Mouse (Mus musculus) midbrain, postnatal 0 days (tissue): ENCODE measurements around the gene Idua. TPM values are rescaled to one million over a fixed set of nuclear protein-coding genes. Genes with fewer than 3 reads are reported as not detected.
"Not testable (repeated sequence)": the region's sequence is repeated elsewhere in the genome, so short reads cannot be mapped to it uniquely, and the experiment has no call there.

Source experiments
- ATAC-seq: fragments of 200-750 bp; cut with Nextera tagmentation; 2 replicates; pipeline ENCODE4 v1.8.0; 2017; ENCODE audit warnings: moderate number of reproducible peaks, mild to moderate bottlenecking, moderate TSS enrichment, moderate library complexity; ENCODE audit not compliant: low FRiP score
- DNase-seq: peaks from one replicate; pipeline ENCODE4 v3.0.0-alpha.2; 2015; ENCODE audit warnings: low spot score
- H3K27ac ChIP-seq: fragments of 300-500 bp; sonication (generic); 2 replicates; pipeline ENCODE4 v1.5.1; 2014; ENCODE audit warnings: low read depth, mild to moderate bottlenecking, low read length, mixed read lengths
- H3K27me3 ChIP-seq: fragments of 300-500 bp; sonication (generic); 2 replicates; pipeline ENCODE4 v1.6.1; 2014; ENCODE audit warnings: low read length, control low read depth, mixed read lengths; ENCODE audit not compliant: insufficient read depth
- H3K36me3 ChIP-seq: fragments of 300-500 bp; sonication (generic); 2 replicates; pipeline ENCODE4 v1.6.1; 2014; ENCODE audit warnings: low read length, control low read depth, mixed read lengths; ENCODE audit not compliant: insufficient read depth
- H3K4me1 ChIP-seq: fragments of 300-500 bp; sonication (generic); 2 replicates; pipeline ENCODE4 v1.6.1; 2014; ENCODE audit warnings: mild to moderate bottlenecking, control low read depth, antibody characterized with exemption, low read length, mixed read lengths; ENCODE audit not compliant: insufficient read depth
- H3K4me2 ChIP-seq: fragments of 300-500 bp; sonication (generic); 2 replicates; pipeline ENCODE4 v1.6.1; 2014; ENCODE audit warnings: low read depth, mild to moderate bottlenecking, low read length, mixed read lengths; ENCODE audit not compliant: poor library complexity, severe bottlenecking
- H3K4me3 ChIP-seq: fragments of 300-500 bp; sonication (generic); 2 replicates; pipeline ENCODE4 v1.5.1; 2014; ENCODE audit warnings: low read depth, mild to moderate bottlenecking, low read length, moderate library complexity
- H3K9ac ChIP-seq: fragments of 300-500 bp; sonication (generic); replicated peaks from 2 replicates; pipeline ENCODE4 v1.6.1; 2014; ENCODE audit warnings: mild to moderate bottlenecking, low read length, moderate library complexity, mixed read lengths; ENCODE audit not compliant: poor library complexity, severe bottlenecking
- H3K9me3 ChIP-seq: fragments of 300-500 bp; sonication (generic); 2 replicates; pipeline ENCODE4 v1.6.1; 2016; ENCODE audit warnings: low read length, control low read depth
- CTCF ChIP-seq: IDR thresholded peaks from 2 replicates; pipeline ENCODE4 v1.5.1; 2016; ENCODE audit warnings: antibody characterized with exemption, mild to moderate bottlenecking
- WGBS: fragments of 180-500 bp; shearing (Covaris S2); extraction: QIAGEN DNeasy Blood & Tissue Kit; methylation state at CpG from one replicate; pipeline ENCODE4 v1.1.7; 2014; 5-methylcytosine and 5-hydroxymethylcytosine counted together
- polyA plus RNA-seq: library from polyadenylated mRNA; unstranded; fragments of >200 nt; fragmentation: Nextera tagmentation; extraction: Ambion mirVana; gene quantifications from 2 replicates; pipeline ENCODE4 v1.2.1, GENCODE M21; 2015
- total RNA-seq: library from RNA; depleted of rRNA; stranded (reverse); fragments of >200 nt; gene quantifications from 2 replicates; pipeline ENCODE4 v1.2.3, GENCODE M21; 2014

Gene Idua
- total and polyA plus RNA-seq, 2 experiments from 2014 or later: 8.8 to 10.9 TPM

GRCm38 (mm10) chr5:108629634-108630483, 30.3 kb upstream of the Idua start, which contains the start of the genes Gak and Tmem175:
Gene Gak (minus strand): TSS chr5:108629755.
Gene Tmem175 (plus strand): TSS chr5:108629770.
- Histone ChIP-seq H3K4me2 (peak within 1 kb of the TSS; percentile 62), H3K9ac (peak within 1 kb of the TSS; percentile 97), H3K4me3 (peak within 1 kb of the TSS; percentile 91), H3K4me1 (peaks cover 5% of the 10 kb centered on the region; the same call in 1 of the 2 replicates), H3K27ac (peak within 1 kb of the TSS; percentile 89), H3K9me3 (no peaks in the 10 kb centered on the region), H3K27me3 (no peaks in the 10 kb centered on the region), H3K36me3 (no peaks in the 10 kb centered on the region)
- under 1% methylated on average over 58 of the region's 58 CpGs for WGBS
- ATAC-seq: peak; percentile 97
- peak; percentile 96 for DNase-seq
- TF ChIP-seq CTCF: no peak

DNA sequence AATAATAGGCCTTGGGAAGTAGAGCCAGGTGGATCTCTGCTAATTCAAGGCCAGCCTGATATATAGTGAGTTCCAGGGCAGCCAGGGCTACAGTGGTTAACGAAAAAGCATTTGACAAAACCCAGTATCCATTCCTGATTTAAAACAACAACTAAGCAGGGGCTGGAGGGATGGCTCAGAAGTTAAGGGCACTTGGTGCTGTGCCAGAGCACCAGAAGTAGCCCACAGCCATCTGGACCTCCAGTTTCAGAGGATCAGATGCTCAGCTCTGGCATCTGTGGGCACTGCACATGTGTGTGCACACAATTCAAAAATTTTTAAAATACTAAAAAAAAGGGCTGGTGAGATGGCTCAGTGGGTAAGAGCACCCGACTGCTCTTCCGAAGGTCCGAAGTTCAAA, 26.5 kb upstream of the Idua start:
- DNase-seq (peak; percentile 12), ATAC-seq (no peak)
- Histone ChIP-seq H3K9me3 (no peaks in the 10 kb centered on the region), H3K9ac (no peak overlapping the region), H3K4me1 (peaks cover 5% of the 10 kb centered on the region; the same call in 1 of the 2 replicates), H3K4me2 (no peak overlapping the region), H3K27me3 (no peaks in the 10 kb centered on the region), H3K36me3 (no peaks in the 10 kb centered on the region), H3K27ac (no peak overlapping the region), H3K4me3 (no peak overlapping the region)
- 98% methylated on average over 4 of the region's 4 CpGs for WGBS
- TF ChIP-seq CTCF: no peak

DNA sequence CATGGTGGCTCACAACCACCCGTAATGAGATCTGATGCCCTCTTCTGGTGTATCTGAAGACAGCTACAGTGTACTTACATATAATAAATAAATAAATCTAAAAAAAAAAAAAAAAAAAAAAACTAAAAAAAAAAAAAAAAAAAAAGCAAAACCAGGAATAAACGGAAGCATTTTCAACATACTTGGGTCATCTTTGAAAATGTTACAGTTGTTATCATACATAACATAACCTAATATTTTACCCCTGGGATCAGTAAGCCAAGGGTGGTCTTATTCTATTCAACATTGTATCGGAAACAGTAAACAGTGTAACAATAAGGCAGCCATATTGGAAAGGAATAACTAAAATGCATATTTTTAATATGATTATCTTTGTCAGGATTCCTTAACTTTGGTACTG, 26.0 kb upstream of the Idua start:
- not testable (repeated sequence) for H3K36me3 ChIP-seq, H3K27ac ChIP-seq, DNase-seq, ATAC-seq, H3K9me3 ChIP-seq, H3K4me1 ChIP-seq, H3K4me2 ChIP-seq, H3K9ac ChIP-seq, H3K4me3 ChIP-seq, H3K27me3 ChIP-seq
- 83% methylated on average over 2 of the region's 3 CpGs for WGBS

DNA sequence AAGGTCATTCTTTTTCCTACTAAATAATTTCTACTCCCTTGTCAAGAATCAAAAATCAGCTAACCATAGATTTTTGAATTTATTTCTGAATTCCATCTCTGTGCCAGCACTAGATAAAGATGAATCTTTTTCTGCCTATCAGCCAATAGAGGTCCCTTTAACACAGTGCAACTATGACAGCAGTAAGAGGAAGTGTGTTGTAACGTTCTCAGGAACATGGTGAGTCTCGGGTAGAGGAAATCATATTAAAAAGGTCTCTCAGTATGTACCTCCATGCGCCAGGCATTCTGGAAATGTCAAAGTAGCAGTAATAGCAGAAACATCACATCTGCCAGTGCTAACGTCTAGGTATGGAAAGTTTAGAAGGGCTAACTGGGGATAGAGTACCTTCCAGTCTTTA, 24.0 kb upstream of the Idua start:
- H3K36me3 ChIP-seq: no peaks in the 10 kb centered on the region
- no peak for TF ChIP-seq CTCF
- no peak overlapping the region for H3K27ac ChIP-seq
- DNase-seq: no peak
- H3K27me3 ChIP-seq: no peaks in the 10 kb centered on the region
- H3K4me3 ChIP-seq: no peak overlapping the region
- H3K4me1 ChIP-seq: no peaks in the 10 kb centered on the region
- H3K9me3 ChIP-seq: no peaks in the 10 kb centered on the region
- WGBS: 79% methylated on average over 4 of the region's 4 CpGs
- no peak overlapping the region for H3K4me2 ChIP-seq
- ATAC-seq: no peak
- H3K9ac ChIP-seq: no peak overlapping the region

GRCm38 (mm10) chr5:108643674-108644073, 16.5 kb upstream of the Idua start:
- 76% methylated on average over 2 of the region's 2 CpGs for WGBS
- H3K36me3 ChIP-seq: peaks cover 28% of the 10 kb centered on the region
- DNase-seq (no peak), ATAC-seq (no peak)
- H3K27ac ChIP-seq: no peak overlapping the region
- no peaks in the 10 kb centered on the region for H3K27me3 ChIP-seq
- H3K9ac ChIP-seq: no peak overlapping the region
- TF ChIP-seq CTCF: no peak
- H3K9me3 ChIP-seq: no peaks in the 10 kb centered on the region
- H3K4me3 ChIP-seq: no peak overlapping the region
- H3K4me2 ChIP-seq: no peak overlapping the region
- no peaks in the 10 kb centered on the region for H3K4me1 ChIP-seq

DNA sequence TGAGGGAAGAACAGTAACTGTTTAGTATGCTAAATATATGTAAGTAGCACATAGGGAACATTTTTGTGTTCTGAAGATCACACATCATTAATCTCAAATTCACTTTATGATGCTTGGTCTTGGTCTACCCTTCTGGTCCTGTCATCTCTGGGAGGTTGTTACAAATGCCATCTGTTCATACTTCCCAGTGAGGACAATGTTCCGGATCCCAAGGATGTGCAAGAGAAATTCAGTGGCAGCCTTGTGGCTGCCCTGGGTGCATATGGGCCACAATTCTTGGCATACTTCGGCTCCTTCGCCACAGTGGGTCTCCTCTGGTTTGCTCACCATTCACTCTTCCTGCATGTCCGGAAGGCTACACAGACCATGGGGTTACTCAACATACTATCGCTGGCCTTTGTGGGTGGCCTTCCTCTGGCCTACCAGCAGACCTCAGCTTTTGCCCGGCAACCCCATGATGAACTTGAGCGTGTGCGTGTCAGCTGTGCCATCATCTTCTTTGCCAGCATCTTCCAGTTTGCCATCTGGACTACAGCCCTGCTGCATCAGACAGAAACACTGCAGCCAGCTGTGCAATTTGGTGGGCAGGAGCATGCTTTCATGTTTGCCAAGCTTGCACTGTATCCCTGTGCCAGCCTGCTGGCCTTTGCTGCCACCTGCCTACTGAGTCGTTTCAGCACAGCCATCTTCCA, 14.3 kb upstream of the Idua start:
- WGBS: 92% methylated on average over 9 of the region's 9 CpGs
- Histone ChIP-seq H3K4me1 (no peaks in the 10 kb centered on the region), H3K4me3 (no peak overlapping the region), H3K27ac (0 out of 2 replicates have a peak overlapping the region, but pooled peaks have one; percentile 26), H3K4me2 (no peak overlapping the region), H3K9me3 (no peaks in the 10 kb centered on the region), H3K36me3 (peaks cover 46% of the 10 kb centered on the region), H3K9ac (no peak overlapping the region), H3K27me3 (no peaks in the 10 kb centered on the region)
- ATAC-seq (peak; percentile 42; the same call in 1 of the 2 replicates), DNase-seq (peak; percentile 77)
- peak; percentile 38 for TF ChIP-seq CTCF
